Mouse (Mus musculus): ENCODE data around the gene Vangl2.

DNA sequence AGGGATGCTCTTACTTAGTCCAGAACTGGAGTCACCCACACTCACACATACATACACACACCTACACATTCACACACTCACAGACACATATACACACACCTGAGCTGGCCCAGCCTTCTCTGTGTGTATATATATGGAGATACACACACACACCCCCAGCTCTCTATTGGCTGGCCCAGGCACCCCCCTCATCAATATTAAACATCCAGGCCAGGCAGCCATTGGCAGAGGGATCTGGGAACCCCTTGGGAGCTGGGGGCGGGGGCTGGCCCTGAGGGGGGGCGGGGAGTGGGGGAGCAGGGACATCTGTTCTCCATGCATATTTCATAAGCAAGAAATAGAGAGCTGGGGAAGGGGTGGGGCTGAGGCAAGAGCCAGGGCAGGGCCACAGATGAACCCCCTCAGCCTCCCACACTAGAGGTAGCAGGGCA lies 29.3 kb upstream of the Vangl2 start, which contains the start of gene Nhlh1:
- TF ChIP-seq CTCF (IDR thresholded peaks at IDR 0.05; ENCODE audit: low read depth, low read length) (no peak), POLR2A (IDR thresholded peaks at IDR 0.05; ENCODE audit: extremely low read depth, insufficient read depth, low read length) (no peak)

All from liver, adult 2 months (tissue).